Mouse (Mus musculus) heart, postnatal 0 days (tissue): ENCODE results near the gene Gsc2.

ENCODE experiments used
- CTCF ChIP-seq: IDR thresholded peaks from 2 replicates; pipeline ENCODE4 v1.5.1; 2016; ENCODE audit warnings: antibody characterized with exemption, control low read depth, low read depth
- EP300 ChIP-seq: IDR thresholded peaks from 2 replicates; pipeline ENCODE4 v1.6.1; 2016; ENCODE audit warnings: antibody characterized with exemption, low read depth

GRCm38 (mm10) chr16:17951618-17952017 lies 36.8 kb upstream of the Gsc2 start:
- TF ChIP-seq CTCF (no peak), EP300 (no peak)
